Mouse (Mus musculus): ENCODE data around the gene Josd1. TPM values are rescaled to one million over a fixed set of nuclear protein-coding genes. Genes with fewer than 3 reads are reported as not detected.
"Not testable (repeated sequence)": the region's sequence is repeated elsewhere in the genome, so short reads cannot be mapped to it uniquely, and the experiment has no call there.

The Josd1 gene
- polyA plus RNA-seq, 1 experiment from 2014 or later = 18.6 TPM

- 16% methylated on average over 24 of the region's 24 CpGs for WGBS
- H3K4me3 ChIP-seq = peak overlapping the region; percentile 97
- no peaks in the 10 kb centered on the region for H3K27me3 ChIP-seq (ENCODE audit: insufficient read depth, poor library complexity, severe bottlenecking)
- H3K36me3 ChIP-seq = peaks cover 15% of the 10 kb centered on the region
- H3K4me1 ChIP-seq (replicated peaks) = peaks cover 75% of the 10 kb centered on the region
- H3K27ac ChIP-seq = peak overlapping the region; percentile 93
- DNase-seq (ENCODE audit: low spot score) = no peak
- H3K9me3 ChIP-seq = no peaks in the 10 kb centered on the region
These were observed 2.1 kb upstream of the Josd1 start for GRCm38 (mm10) chr15:79689662-79690425.

- H3K27ac ChIP-seq = peak overlapping the region; percentile 96
- no peak for DNase-seq (ENCODE audit: low spot score)
- peaks cover 84% of the 10 kb centered on the region for H3K4me1 ChIP-seq (replicated peaks)
- no peaks in the 10 kb centered on the region for H3K27me3 ChIP-seq (ENCODE audit: insufficient read depth, poor library complexity, severe bottlenecking)
- H3K36me3 ChIP-seq = 0 out of 2 replicates have a peak, but pooled peaks cover 4% of the 10 kb centered on the region
- no peaks in the 10 kb centered on the region for H3K9me3 ChIP-seq
- H3K4me3 ChIP-seq = peak overlapping the region; percentile 97
- WGBS = 6% methylated on average over 8 of the region's 8 CpGs
These were observed 693 bp upstream of the Josd1 start for GRCm38 (mm10) chr15:79688268-79688956.

- DNase-seq (ENCODE audit: low spot score) = no peak
- 0 out of 2 replicates have a peak, but pooled peaks cover 8% of the 10 kb centered on the region for H3K36me3 ChIP-seq
- no peaks in the 10 kb centered on the region for H3K9me3 ChIP-seq
- H3K27me3 ChIP-seq (ENCODE audit: insufficient read depth, poor library complexity, severe bottlenecking) = no peaks in the 10 kb centered on the region
- WGBS = under 1% methylated on average over 33 of the region's 33 CpGs
- peaks cover 82% of the 10 kb centered on the region for H3K4me1 ChIP-seq (replicated peaks)
- H3K4me3 ChIP-seq = peak overlapping the region; percentile 97
- H3K27ac ChIP-seq = peak overlapping the region; percentile 96
These were observed 544 bp downstream of the Josd1 start for GRCm38 (mm10) chr15:79687175-79687574.

- peak overlapping the region; percentile 97 for H3K4me3 ChIP-seq
- H3K27me3 ChIP-seq (ENCODE audit: insufficient read depth, poor library complexity, severe bottlenecking) = no peaks in the 10 kb centered on the region
- H3K4me1 ChIP-seq (replicated peaks) = peaks cover 77% of the 10 kb centered on the region
- peak overlapping the region; percentile 56 for H3K27ac ChIP-seq
- WGBS = 21% methylated on average over 15 of the region's 15 CpGs
- no peaks in the 10 kb centered on the region for H3K9me3 ChIP-seq
- H3K36me3 ChIP-seq = 0 out of 2 replicates have a peak, but pooled peaks cover 8% of the 10 kb centered on the region
- no peak for DNase-seq (ENCODE audit: low spot score)
These were observed 1.5 kb downstream of the Josd1 start for GRCm38 (mm10) chr15:79686046-79686869.

- H3K4me1 ChIP-seq (replicated peaks) = peaks cover 73% of the 10 kb centered on the region
- H3K9me3 ChIP-seq = no peaks in the 10 kb centered on the region
- no peak for DNase-seq (ENCODE audit: low spot score)
- no peaks in the 10 kb centered on the region for H3K27me3 ChIP-seq (ENCODE audit: insufficient read depth, poor library complexity, severe bottlenecking)
- no peak overlapping the region for H3K27ac ChIP-seq
- H3K4me3 ChIP-seq = peak overlapping the region; percentile 97
- H3K36me3 ChIP-seq = 0 out of 2 replicates have a peak, but pooled peaks cover 8% of the 10 kb centered on the region
- WGBS = 57% methylated on average over 6 of the region's 6 CpGs
These were observed 2.5 kb downstream of the Josd1 start for GRCm38 (mm10) chr15:79685141-79685641.

- Histone ChIP-seq H3K9me3 (no peaks in the 10 kb centered on the region), H3K27me3 (ENCODE audit: insufficient read depth, poor library complexity, severe bottlenecking) (no peaks in the 10 kb centered on the region), H3K4me1 (replicated peaks) (peaks cover 67% of the 10 kb centered on the region), H3K4me3 (peak overlapping the region; percentile 97), H3K36me3 (peaks cover 10% of the 10 kb centered on the region; the same call in 1 of the 2 replicates), H3K27ac (no peak overlapping the region)
- no peak for DNase-seq (ENCODE audit: low spot score)
- WGBS = 89% methylated on average over 6 of the region's 6 CpGs
These were observed 3.1 kb downstream of the Josd1 start for GRCm38 (mm10) chr15:79684616-79685015.

- Histone ChIP-seq H3K36me3 (peaks cover 14% of the 10 kb centered on the region), H3K9me3 (no peaks in the 10 kb centered on the region), H3K27me3 (ENCODE audit: insufficient read depth, poor library complexity, severe bottlenecking) (no peaks in the 10 kb centered on the region), H3K4me1 (replicated peaks) (peaks cover 64% of the 10 kb centered on the region), H3K27ac (no peak overlapping the region), H3K4me3 (peak overlapping the region; percentile 97; the same call in 1 of the 2 replicates)
- 80% methylated on average over 19 of the region's 19 CpGs for WGBS
- DNase-seq (ENCODE audit: low spot score) = no peak
These were observed 3.8 kb downstream of the Josd1 start for GRCm38 (mm10) chr15:79683707-79684465.

GRCm38 (mm10) chr15:79683146-79683545, 4.6 kb downstream of the Josd1 start:
- H3K4me1 ChIP-seq (replicated peaks) = peaks cover 58% of the 10 kb centered on the region
- WGBS = 89% methylated on average over 6 of the region's 6 CpGs
- no peaks in the 10 kb centered on the region for H3K9me3 ChIP-seq
- H3K27me3 ChIP-seq (ENCODE audit: insufficient read depth, poor library complexity, severe bottlenecking) = no peaks in the 10 kb centered on the region
- H3K4me3 ChIP-seq = no peak overlapping the region
- H3K27ac ChIP-seq = no peak overlapping the region
- DNase-seq (ENCODE audit: low spot score) = no peak
- peaks cover 17% of the 10 kb centered on the region for H3K36me3 ChIP-seq

- Histone ChIP-seq H3K27me3 (ENCODE audit: insufficient read depth, poor library complexity, severe bottlenecking) (no peaks in the 10 kb centered on the region), H3K9me3 (no peaks in the 10 kb centered on the region), H3K36me3 (peaks cover 26% of the 10 kb centered on the region), H3K4me3 (no peak overlapping the region), H3K4me1 (replicated peaks) (peaks cover 46% of the 10 kb centered on the region), H3K27ac (no peak overlapping the region)
- WGBS = 90% methylated on average over 4 of the region's 4 CpGs
- no peak for DNase-seq (ENCODE audit: low spot score)
These were observed 5.7 kb downstream of the Josd1 start for GRCm38 (mm10) chr15:79681973-79682372.

- Histone ChIP-seq H3K4me1 (replicated peaks) (peaks cover 9% of the 10 kb centered on the region), H3K27ac (no peak overlapping the region), H3K4me3 (no peak overlapping the region), H3K9me3 (no peaks in the 10 kb centered on the region), H3K27me3 (ENCODE audit: insufficient read depth, poor library complexity, severe bottlenecking) (no peaks in the 10 kb centered on the region), H3K36me3 (peaks cover 58% of the 10 kb centered on the region)
- no peak for DNase-seq (ENCODE audit: low spot score)
- WGBS = 95% methylated on average over 2 of the region's 2 CpGs
These were observed 9.8 kb downstream of the Josd1 start for GRCm38 (mm10) chr15:79677936-79678335.

GRCm38 (mm10) chr15:79671828-79672348, 15.8 kb downstream of the Josd1 start:
- WGBS = 88% methylated on average over 11 of the region's 11 CpGs
- DNase-seq (ENCODE audit: low spot score); H3K27ac ChIP-seq; H3K27me3 ChIP-seq (ENCODE audit: insufficient read depth, poor library complexity, severe bottlenecking); H3K4me1 ChIP-seq (replicated peaks); H3K9me3 ChIP-seq: not testable (repeated sequence)
- Histone ChIP-seq H3K36me3 (peaks cover 68% of the 10 kb centered on the region), H3K4me3 (peak overlapping the region; percentile 97)

- Histone ChIP-seq H3K9me3 (no peaks in the 10 kb centered on the region), H3K4me1 (replicated peaks) (peaks cover 6% of the 10 kb centered on the region), H3K36me3 (peaks cover 68% of the 10 kb centered on the region), H3K27ac (peak overlapping the region; percentile 92), H3K4me3 (peak overlapping the region; percentile 97), H3K27me3 (ENCODE audit: insufficient read depth, poor library complexity, severe bottlenecking) (no peaks in the 10 kb centered on the region)
- WGBS = under 1% methylated on average over 37 of the region's 37 CpGs
- no peak for DNase-seq (ENCODE audit: low spot score)
These were observed 16.8 kb downstream of the Josd1 start for GRCm38 (mm10) chr15:79670972-79671299.

Measured in hindbrain, embryonic 10.5 days (tissue).